Mouse (Mus musculus) kidney, adult 2 months (tissue): ENCODE data around the gene Fdxacb1.

Experiments
- CTCF ChIP-seq: fragments of 200-500 bp; conservative IDR thresholded peaks from 2 replicates; pipeline ENCODE4 v1.5.1; 2011; ENCODE audit warnings: low read depth, mild to moderate bottlenecking, control low read depth, low read length, moderate library complexity, mixed read lengths; ENCODE audit not compliant: insufficient read depth, insufficient read length
- POLR2A ChIP-seq: fragments of 200-500 bp; IDR thresholded peaks from one replicate; pipeline ENCODE4 v1.6.1; 2011; ENCODE audit warnings: low read depth, low read length, control low read depth

- TF ChIP-seq POLR2A (no peak), CTCF (no peak)
Measured at GRCm38 (mm10) chr9:50811746-50812145, 43.7 kb downstream of the Fdxacb1 start.
